8 mouse cellular contexts compared by ENCODE assay signal in the genomic region with DNA sequence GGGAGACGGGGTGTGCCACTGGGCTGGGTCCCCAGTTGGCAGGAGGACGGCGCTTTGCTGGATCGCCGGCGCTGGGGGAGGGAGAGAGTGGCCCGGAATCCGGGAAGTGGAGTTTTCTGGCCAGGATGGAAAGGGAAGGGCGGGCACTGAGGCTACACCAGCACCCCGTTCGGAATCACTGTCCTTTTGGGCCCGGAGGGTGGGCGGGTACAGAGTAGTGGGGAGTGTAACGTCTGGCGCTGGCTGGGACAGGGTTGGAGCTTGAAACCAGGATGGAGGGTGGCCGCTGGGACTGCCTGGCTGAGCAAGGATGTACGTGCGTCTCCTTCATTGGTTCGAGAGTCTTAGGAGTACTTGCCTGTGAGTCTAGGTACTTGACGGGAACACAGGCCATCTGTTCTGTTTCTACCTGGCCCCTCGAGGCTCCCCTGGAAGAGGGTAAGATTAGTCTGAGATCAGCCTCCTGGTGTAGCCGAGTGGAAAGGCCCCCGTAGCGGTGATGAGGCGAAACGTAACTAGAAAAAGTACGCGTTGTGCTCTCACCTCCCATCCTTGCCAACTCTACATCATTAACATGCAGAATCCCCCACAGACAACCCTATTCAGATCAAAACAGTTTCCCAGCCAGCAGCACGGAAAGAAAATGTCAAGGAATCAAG. TPM values are rescaled to one million over a fixed set of nuclear protein-coding genes. Genes with fewer than 3 reads are reported as not detected.
DNase-seq lines count a peak whose midpoint lies in the region; ATAC-seq and TF ChIP-seq lines count a peak whose summit lies in the region.

No protein-coding gene starts in this region.

- WGBS in hindbrain, embryonic 13.5 days = under 1% methylated on average over 29 of the region's 29 CpGs

- DNase-seq in G1E (ENCODE audit: low spot score) = no peak
- DNase-seq in cerebellum, postnatal 10 days = peak; percentile 70 to 71
- peak; percentile 46 to 50 for DNase-seq in frontal cortex, postnatal 25 days (ENCODE audit: low spot score in 2 of 2)
- DNase-seq in left cerebral cortex, adult 18-20 months (ENCODE audit: low spot score in 2 of 2) = peak; percentile 62 to 71
- peak; percentile 63 for DNase-seq in lung, postnatal 36 days
- peak; percentile 71 to 77 for DNase-seq in right cerebral cortex, postnatal 10 days (ENCODE audit: low spot score in 2 of 2)
- DNase-seq in urinary bladder, postnatal 14 days (ENCODE audit: low spot score) = peak; percentile 70

- peak overlapping the region; percentile 88 for H3K27ac ChIP-seq in hindbrain, embryonic 13.5 days

- peak overlapping the region; percentile 67 for H3K4me2 ChIP-seq in hindbrain, embryonic 13.5 days

- TF ChIP-seq CTCF in G1E (IDR thresholded peaks at IDR 0.05; ENCODE audit: low read depth, low read length) = no peak

- peak overlapping the region; percentile 95 for H3K4me3 ChIP-seq in G1E (ENCODE audit: low read depth, low read length)
- H3K4me3 ChIP-seq in hindbrain, embryonic 13.5 days = peak overlapping the region; percentile 64

- H3K9me3 ChIP-seq in G1E (replicated peaks) = peaks cover 8% of the 10 kb centered on the region; the same call in 1 of the 2 replicates
- H3K9me3 ChIP-seq in hindbrain, embryonic 13.5 days = no peaks in the 10 kb centered on the region

- H3K4me1 ChIP-seq in G1E (ENCODE audit: insufficient read depth, low read depth, low read length) = peaks cover 42% of the 10 kb centered on the region
- H3K4me1 ChIP-seq in hindbrain, embryonic 13.5 days (replicated peaks) = peaks cover 47% of the 10 kb centered on the region

- H3K9ac ChIP-seq in hindbrain, embryonic 13.5 days = peak overlapping the region; percentile 81

- no peaks in the 10 kb centered on the region for H3K27me3 ChIP-seq in G1E (ENCODE audit: insufficient read depth, low read length)
- H3K27me3 ChIP-seq in hindbrain, embryonic 13.5 days = no peaks in the 10 kb centered on the region

- no peak for ATAC-seq in G1E (ENCODE audit: extremely low read depth, insufficient number of reproducible peaks, low FRiP score, poor library complexity, severe bottlenecking)
- peak; percentile 63 for ATAC-seq in hindbrain, embryonic 13.5 days (ENCODE audit: low FRiP score)

- H3K36me3 ChIP-seq in G1E (replicated peaks) = peaks cover 43% of the 10 kb centered on the region
- H3K36me3 ChIP-seq in hindbrain, embryonic 13.5 days = peaks cover 9% of the 10 kb centered on the region

RNA-seq across cellular contexts. Expression of a gene that starts 1.1 kb away (rescaled TPM):
- 93.8 and 95.0 TPM in 2 replicates for total RNA-seq in G1E (2014; fragmentation: Nextera tagmentation)
- total RNA-seq in G1E (2017) = 18.9 and 22.2 TPM in 2 replicates
- 21.1 and 23.4 TPM in 2 replicates for polyA plus RNA-seq in G1E (2012)
- 23.5 and 24.1 TPM in 2 replicates for polyA plus RNA-seq in hindbrain, embryonic 13.5 days (2015; fragmentation: Nextera tagmentation; extraction: Ambion mirVana)
- 10 to 100 TPM; 53.7 to 65.9 TPM for total RNA-seq in left cerebral cortex, adult 18-20 months (2021)
